ENCODE assay signal across 29 mouse cellular contexts in genomic region chr16:43690211-43690690, GRCm38 (mm10). TPM values are rescaled to one million over a fixed set of nuclear protein-coding genes. Genes with fewer than 3 reads are reported as not detected.
DNase-seq lines count a peak whose midpoint lies in the region; ATAC-seq and TF ChIP-seq lines count a peak whose summit lies in the region.
"Had no signal": no experiment of that assay in that cellular context is flagged by ENCODE, and none has a peak within 500 bp of the region (broad histone marks: within the 10 kb centered on the region; RNA-seq: fewer than 3 reads in every experiment).

No protein-coding gene starts in this region.

- peak overlapping the region; percentile 44 for H3K4me2 ChIP-seq in CH12.LX (ENCODE audit: insufficient read depth, low read depth, poor library complexity, severe bottlenecking)
- H3K4me2 ChIP-seq: forebrain, embryonic 12.5 days; limb, embryonic 12.5 days; liver, embryonic 12.5 days had no signal

- TF ChIP-seq RAD21 in CH12.LX (IDR thresholded peaks at IDR 0.05; ENCODE audit: low read depth, low read length) = no peak; the same call in 1 of the 2 replicates

- no peaks in the 10 kb centered on the region for H3K9me3 ChIP-seq in CH12.LX (replicated peaks; ENCODE audit: low read length)
- H3K9me3 ChIP-seq: embryonic facial prominence, embryonic 10.5 days; forebrain, embryonic 12.5 days; limb, embryonic 12.5 days; liver, embryonic 12.5 days; midbrain, embryonic 10.5 days had no signal

- in situ Hi-C loops in CH12.LX (cut with MboI; ENCODE audit: low pct_ligation_motif_present, low pct_unique_long_range_greater_than_20kb, low sequenced_read_pairs) = loop anchor here (10.0 kb wide), 2 partner anchors 185 to 295 kb away; no protein-coding TSS in a partner anchor

- no peak for TF ChIP-seq POLR2A in thymus, adult 2 months (IDR thresholded peaks at IDR 0.05; ENCODE audit: control insufficient read depth, extremely low read depth, insufficient read depth, low read length, poor library complexity)
- no peak for TF ChIP-seq POLR2A in CH12.LX (IDR thresholded peaks at IDR 0.05; ENCODE audit: low read depth, low read length)

- no peaks in the 10 kb centered on the region for H3K79me2 ChIP-seq in CH12.LX (replicated peaks; ENCODE audit: control insufficient read depth, extremely low read depth, insufficient read depth, poor library complexity, severe bottlenecking)

- H3K27ac ChIP-seq in thymus, adult 2 months (ENCODE audit: control insufficient read depth, insufficient read depth, low read length) = no peak overlapping the region
- no peak overlapping the region for H3K27ac ChIP-seq in CH12.LX (ENCODE audit: insufficient read depth, low read depth)
- H3K27ac ChIP-seq: embryonic facial prominence, embryonic 10.5 days; forebrain, embryonic 12.5 days; limb, embryonic 12.5 days; liver, embryonic 12.5 days; midbrain, embryonic 10.5 days had no signal

- peaks cover 10% of the 10 kb centered on the region for H3K4me1 ChIP-seq in thymus, adult 2 months (replicated peaks; ENCODE audit: control insufficient read depth, insufficient read depth, low read length)
- H3K4me1 ChIP-seq in CH12.LX (ENCODE audit: control insufficient read depth in 1 of 2, insufficient read depth in 2 of 2) = peaks cover 31 to 51% of the 10 kb centered on the region in 2 experiments
- H3K4me1 ChIP-seq: embryonic facial prominence, embryonic 10.5 days; forebrain, embryonic 12.5 days; limb, embryonic 12.5 days; liver, embryonic 12.5 days; midbrain, embryonic 10.5 days had no signal

- TF ChIP-seq EP300 in CH12.LX (IDR thresholded peaks at IDR 0.05; ENCODE audit: low read length) = peak; percentile 75

- dilution Hi-C loops in CH12.LX (cut with MboI; ENCODE audit: extremely low pct_ligation_motif_present, extremely low pct_unique_long_range_greater_than_20kb, low sequenced_read_pairs) = no loop called here

- 11% methylated on average over 3 of the region's 3 CpGs for WGBS in thymus, adult 2 months

- TF ChIP-seq CTCF in thymus, adult 2 months (IDR thresholded peaks at IDR 0.05; ENCODE audit: borderline replicate concordance, control insufficient read depth, extremely low read depth, insufficient read depth, low read length, poor library complexity) = no peak
- no peak for TF ChIP-seq CTCF in CH12.LX (conservative IDR thresholded peaks at IDR 0.05 in 1 of 2, IDR thresholded peaks at IDR 0.05 in 1 of 2; ENCODE audit: low read depth in 2 of 2, low read length in 2 of 2)

- no peaks in the 10 kb centered on the region for H3K27me3 ChIP-seq in thymus, adult 2 months (ENCODE audit: control insufficient read depth, insufficient read depth, low read length)
- H3K27me3 ChIP-seq in CH12.LX (replicated peaks) = no peaks in the 10 kb centered on the region
- H3K27me3 ChIP-seq: forebrain, embryonic 12.5 days; limb, embryonic 12.5 days; liver, embryonic 12.5 days had no signal

- H3K36me3 ChIP-seq in thymus, adult 2 months (ENCODE audit: control insufficient read depth, insufficient read depth, low read length) = no peaks in the 10 kb centered on the region
- no peaks in the 10 kb centered on the region for H3K36me3 ChIP-seq in CH12.LX (replicated peaks in 1 of 2; ENCODE audit: control insufficient read depth in 1 of 2, insufficient read depth in 1 of 2, low read length in 1 of 2)
- H3K36me3 ChIP-seq: embryonic facial prominence, embryonic 10.5 days; forebrain, embryonic 12.5 days; limb, embryonic 12.5 days; liver, embryonic 12.5 days; midbrain, embryonic 10.5 days had no signal

- no peak overlapping the region for H3K9ac ChIP-seq in CH12.LX (ENCODE audit: insufficient read depth, low read depth)
- H3K9ac ChIP-seq: forebrain, embryonic 12.5 days; limb, embryonic 12.5 days; liver, embryonic 12.5 days had no signal

- DNase-seq in thymus, adult 2 months = peak; percentile 38
- DNase-seq in thymus, postnatal 4 days = no peak
- peak; percentile 41 for DNase-seq in CH12.LX (ENCODE audit: extremely low read depth)
- DNase-seq in naive thymus-derived CD4-positive, alpha-beta T cell, adult 2 months (ENCODE audit: low read depth) = peak; percentile 70
- DNase-seq in thymus, postnatal 25 days = peak; percentile 34
- DNase-seq in right cerebral cortex, postnatal 10 days (ENCODE audit: low spot score in 2 of 2) = no peak
- no peak for DNase-seq in right cerebral cortex, postnatal 4 days
- DNase-seq: cerebellum, adult 8-10 months; gastrocnemius, postnatal 10 days; heart, adult 18-20 months; heart, postnatal 4 days; kidney, adult 8-10 months; kidney, postnatal 4 days; lung, adult 2 months; lung, postnatal 36 days; right cerebral cortex, postnatal 25 days had no signal

- no peak for ATAC-seq in megakaryocyte-erythroid progenitor cell, adult 5-6 weeks (replicated peaks; ENCODE audit: low FRiP score, low TSS enrichment, poor library complexity, severe bottlenecking)
- ATAC-seq: hindbrain, embryonic 16.5 days; liver, embryonic 12.5 days had no signal

- H3K4me3 ChIP-seq in thymus, adult 2 months (ENCODE audit: control insufficient read depth, insufficient read depth, low read length) = no peak overlapping the region
- no peak overlapping the region for H3K4me3 ChIP-seq in CH12.LX (replicated peaks in 1 of 3; ENCODE audit: low read depth in 2 of 3, low read length in 2 of 3, poor library complexity in 1 of 3)
- H3K4me3 ChIP-seq: embryonic facial prominence, embryonic 10.5 days; forebrain, embryonic 12.5 days; limb, embryonic 12.5 days; liver, embryonic 12.5 days; midbrain, embryonic 10.5 days had no signal

TF ChIP-seq in CH12.LX, 34 proteins besides CTCF, POLR2A, EP300 and RAD21:
- TF ChIP-seq MXI1 (IDR thresholded peaks at IDR 0.05; ENCODE audit: low read depth, low read length) (0 out of 2 replicates have a peak, but pooled peaks have one; percentile 21), ZKSCAN1 (IDR thresholded peaks at IDR 0.05; ENCODE audit: borderline replicate concordance, low read depth, low read length) (no peak), SIN3A (IDR thresholded peaks at IDR 0.05; ENCODE audit: low read length) (no peak), MEF2A (IDR thresholded peaks at IDR 0.05; ENCODE audit: borderline replicate concordance, low read depth, low read length) (peak; percentile 86), NRF1 (IDR thresholded peaks at IDR 0.05; ENCODE audit: low read depth, low read length) (no peak), E2F4 (IDR thresholded peaks at IDR 0.05; ENCODE audit: insufficient replicate concordance, low read depth, low read length) (no peak), MAX (IDR thresholded peaks at IDR 0.05; ENCODE audit: low read length) (no peak), SMC3 (IDR thresholded peaks at IDR 0.05; ENCODE audit: low read depth, low read length) (no peak), MYC (IDR thresholded peaks at IDR 0.05; ENCODE audit: low read depth, low read length) (no peak), ZMIZ1 (IDR thresholded peaks at IDR 0.05; ENCODE audit: low read depth, low read length) (no peak), CHD1 (IDR thresholded peaks at IDR 0.05; ENCODE audit: low read depth, low read length) (peak; percentile 65; the same call in 1 of the 2 replicates), ZC3H11A (IDR thresholded peaks at IDR 0.05; ENCODE audit: low read depth, low read length) (no peak), TCF12 (IDR thresholded peaks at IDR 0.05; ENCODE audit: low read depth, low read length) (peak; percentile 66), MAFK (IDR thresholded peaks at IDR 0.05; ENCODE audit: insufficient replicate concordance, low read length) (0 out of 2 replicates have a peak, but pooled peaks have one; percentile 15), UBTF (IDR thresholded peaks at IDR 0.05; ENCODE audit: low read depth, low read length) (no peak), RCOR1 (conservative IDR thresholded peaks at IDR 0.05; ENCODE audit: low read depth, low read length) (no peak), JUN (IDR thresholded peaks at IDR 0.05; ENCODE audit: insufficient read depth, low read depth, low read length) (no peak), ETS1 (conservative IDR thresholded peaks at IDR 0.05; ENCODE audit: low read depth, low read length) (peak; percentile 64), IRF4 (IDR thresholded peaks at IDR 0.05; ENCODE audit: low read depth, low read length) (0 out of 2 replicates have a peak, but pooled peaks have one; percentile 29), POLR2AphosphoS2 (IDR thresholded peaks at IDR 0.05; ENCODE audit: low read depth, low read length) (no peak), JUND (conservative IDR thresholded peaks at IDR 0.05; ENCODE audit: low read depth, low read length) (no peak; the same call in 1 of the 2 replicates), BHLHE40 (IDR thresholded peaks at IDR 0.05; ENCODE audit: low read depth, low read length) (peak; percentile 56)

RNA-seq across cellular contexts. Expression of gene Tigit, which starts 26.3 kb away (rescaled TPM):
- 5.1 and 5.2 TPM in 2 replicates for polyA plus RNA-seq in thymus, adult 2 months (2012; rRNA removed)
- total RNA-seq in CH12.LX (2012; rRNA removed) (59.3 and 67.2 TPM in 2 replicates), CH12.LX (2014; rRNA removed) (13.6 and 17.5 TPM in 2 replicates)
- 54.5 and 55.4 TPM in 2 replicates for polyA plus RNA-seq in CH12.LX (2012; ENCODE audit: insufficient read length, low read depth)
- not detected in 2 replicates for total RNA-seq in megakaryocyte-erythroid progenitor cell, adult 5-6 weeks (2014; fragmentation: Nextera tagmentation)
- total RNA-seq in megakaryocyte-erythroid progenitor cell, adult 5-6 weeks (2017) = not detected in 2 replicates
- total RNA-seq: adrenal gland, postnatal 4 days; common myeloid progenitor, adult 5-6 weeks; gastrocnemius, postnatal 10 days; heart, adult 18-20 months; heart, postnatal 4 days; layer of hippocampus, postnatal 14 days had no signal
- polyA plus RNA-seq: embryonic facial prominence, embryonic 10.5 days; forebrain, embryonic 12.5 days; frontal cortex, adult 2 months; heart, embryonic 14.5 days; hindbrain, embryonic 16.5 days; limb, embryonic 12.5 days; liver, embryonic 12.5 days; midbrain, embryonic 10.5 days; stomach, embryonic 14.5 days had no signal

Comparison
In these comparisons a context has a peak if more than half of its experiments do, and no peak if none do; other contexts are left out.
1. DNase-seq: peak in thymus, adult 2 months (single experiment), CH12.LX (single experiment), naive thymus-derived CD4-positive, alpha-beta T cell, adult 2 months (single experiment) and thymus, postnatal 25 days (single experiment); none in thymus, postnatal 4 days (single experiment), right cerebral cortex, postnatal 10 days (0 of 2) and right cerebral cortex, postnatal 4 days (single experiment).
2. RNA of gene Tigit, which starts 26.3 kb away (total RNA-seq): 13.6 to 67.2 TPM in CH12.LX; not detected in megakaryocyte-erythroid progenitor cell, adult 5-6 weeks; every median in the first group is over 10 times any median in the second.